Mouse (Mus musculus) CD8-positive naive resting alpha-beta T cell, adult 2 months (primary cell): ENCODE results near the gene Cct2.
"Not testable (repeated sequence)": the region's sequence is repeated elsewhere in the genome, so short reads cannot be mapped to it uniquely, and the experiment has no call there.

Source experiments
- DNase-seq, 2 experiments: peaks; one replicate each; pipeline ENCODE4 v3.0.0; 2022; ENCODE audit warnings: low read depth in 2 of 2, low spot score in 2 of 2

Cct2 gene

DNA sequence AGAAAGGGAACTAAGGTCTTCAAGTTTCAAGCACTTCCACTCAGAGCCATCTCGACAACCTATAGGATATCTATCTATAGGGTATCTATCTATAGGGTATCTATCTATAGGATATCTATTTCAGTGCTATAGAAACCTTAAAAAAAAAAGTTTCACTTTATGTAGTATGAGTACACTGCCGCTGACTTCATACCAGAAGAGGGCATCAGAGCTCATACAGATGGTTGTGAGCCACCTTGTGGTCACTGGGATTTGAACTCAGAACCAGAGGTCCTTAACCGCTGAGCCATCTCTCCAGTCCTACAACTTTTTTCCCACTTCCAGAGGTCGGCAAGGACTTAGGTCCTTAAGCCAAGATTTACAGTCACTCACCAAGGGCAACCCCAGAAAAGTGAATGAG lies 7.9 kb downstream of the Cct2 start:
- DNase-seq = no peak

GRCm38 (mm10) chr10:117049961-117050597 lies 13.5 kb downstream of the Cct2 start:
- no peak for DNase-seq

DNA sequence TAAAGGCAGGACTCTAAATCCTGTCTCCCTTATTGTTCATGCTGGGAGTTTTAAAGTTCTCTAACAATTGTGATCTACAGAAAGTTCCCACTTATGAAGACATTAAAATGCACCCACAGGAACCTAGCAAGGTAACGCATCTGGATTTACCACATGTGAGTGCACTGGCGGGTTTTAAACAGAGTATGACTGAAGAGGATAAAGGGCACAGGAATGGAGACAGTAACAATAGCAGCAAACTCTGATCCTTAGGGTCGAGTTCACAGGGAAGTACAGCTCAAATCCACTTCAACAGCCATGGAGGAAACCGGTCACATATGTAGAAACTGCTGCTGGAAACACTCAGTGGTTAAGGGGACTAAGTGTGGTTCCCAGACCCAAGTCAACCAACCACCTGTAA lies 14.4 kb downstream of the Cct2 start:
- DNase-seq = no peak

DNA sequence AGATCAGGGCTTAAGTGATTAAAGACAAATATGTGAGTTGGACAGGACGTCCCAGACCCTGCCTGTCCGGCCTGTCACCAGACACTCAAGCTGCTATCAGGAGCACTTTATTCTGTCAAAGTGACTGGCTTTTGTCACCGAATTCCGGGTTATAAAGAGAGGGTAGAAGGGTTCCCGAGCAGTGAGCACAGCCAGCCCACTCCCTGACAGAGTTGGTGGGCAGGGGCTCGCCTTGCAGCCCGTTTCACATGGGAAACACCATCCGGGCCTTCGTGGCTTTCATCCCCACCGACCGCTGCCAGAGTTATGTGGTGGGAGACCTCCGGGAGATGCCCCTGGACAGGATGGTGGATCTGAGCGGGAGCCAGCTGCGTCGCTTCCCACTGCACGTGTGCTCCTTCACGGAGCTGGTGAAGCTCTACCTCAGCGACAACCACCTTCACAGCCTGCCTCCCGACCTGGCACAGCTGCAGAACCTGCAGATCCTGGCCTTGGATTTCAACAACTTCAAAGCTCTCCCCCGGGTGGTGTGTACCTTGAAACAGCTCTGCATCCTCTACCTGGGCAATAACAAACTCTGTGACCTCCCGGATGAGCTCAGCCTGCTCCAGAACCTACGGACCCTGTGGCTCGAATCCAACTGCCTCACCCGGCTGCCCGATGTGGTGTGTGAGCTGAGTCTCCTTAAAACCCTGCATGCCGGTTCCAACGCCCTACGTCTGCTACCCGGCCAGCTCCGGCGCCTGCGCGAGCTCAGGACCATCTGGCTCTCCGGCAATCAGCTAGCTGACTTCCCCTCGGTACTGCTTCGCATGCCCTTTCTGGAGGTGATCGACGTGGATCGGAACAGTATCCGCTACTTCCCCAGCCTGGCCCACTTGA lies 18.2 kb downstream of the Cct2 start, which contains the start of gene Lrrc10:
TSS of gene Lrrc10 (plus strand) at position 167 of the 882 bp plus-strand sequence.
- DNase-seq = no peak

DNA sequence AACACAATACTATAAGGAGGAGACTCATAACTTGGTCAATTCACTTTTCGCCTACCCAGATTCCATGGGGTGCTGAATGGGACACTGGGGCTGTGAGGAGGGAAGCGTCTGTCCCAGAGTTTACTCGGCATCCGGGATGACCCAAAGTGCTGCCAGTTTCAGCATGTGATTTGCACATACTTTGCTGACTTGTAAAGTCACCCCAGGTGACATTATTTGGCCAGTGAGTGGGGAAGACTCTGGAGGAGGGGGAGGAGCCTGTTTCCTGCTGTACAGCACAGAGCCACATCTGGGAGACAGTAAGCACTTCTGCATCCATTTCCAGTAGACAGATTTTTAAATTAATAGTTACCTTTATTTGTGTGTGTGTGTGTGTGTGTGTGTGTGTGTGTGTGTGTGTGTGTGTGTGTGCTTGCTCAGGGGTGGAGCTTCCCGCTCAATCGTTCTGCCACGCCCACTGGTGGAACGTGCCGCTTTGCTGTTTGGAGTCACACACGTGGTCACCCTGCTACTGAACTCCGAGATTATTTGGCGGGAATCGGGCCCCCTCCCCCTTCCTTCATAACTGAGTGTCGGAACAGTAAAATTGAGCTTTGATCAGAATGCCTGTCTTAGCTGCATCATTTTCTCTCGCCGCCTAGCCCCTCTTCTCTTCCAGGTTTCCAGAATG lies 20.0 kb downstream of the Cct2 start:
- not testable (repeated sequence) for DNase-seq

GRCm38 (mm10) chr10:117042295-117042694 lies 21.3 kb downstream of the Cct2 start:
- DNase-seq = no peak

- DNase-seq = no peak
Measured at GRCm38 (mm10) chr10:117040355-117040754, 23.3 kb downstream of the Cct2 start.

GRCm38 (mm10) chr10:117033785-117034184 lies 29.8 kb downstream of the Cct2 start:
- DNase-seq = peak; percentile 62 to 72

DNA sequence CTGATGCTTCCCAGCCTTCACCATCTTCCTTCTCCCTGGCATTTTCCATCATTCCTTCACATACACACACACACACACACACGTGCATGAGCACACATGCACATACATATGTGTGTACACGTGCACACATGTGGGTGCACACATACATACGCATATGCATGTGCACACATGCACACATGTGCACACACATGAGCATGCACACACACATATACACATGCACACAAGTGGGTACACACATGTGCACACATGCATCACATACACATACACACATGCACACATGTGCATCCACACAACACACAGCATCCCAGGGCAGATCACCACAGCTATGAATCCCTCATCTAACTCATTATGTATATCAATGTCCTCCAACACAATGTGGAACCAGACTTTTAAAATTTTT lies 32.5 kb downstream of the Cct2 start:
- no peak for DNase-seq

- DNase-seq = no peak
Measured at GRCm38 (mm10) chr10:117026176-117026575, 37.4 kb downstream of the Cct2 start.

- not testable (repeated sequence) for DNase-seq
Measured at GRCm38 (mm10) chr10:117025776-117026175, 37.8 kb downstream of the Cct2 start.

GRCm38 (mm10) chr10:117023693-117024092 lies 39.9 kb downstream of the Cct2 start:
- no peak for DNase-seq

GRCm38 (mm10) chr10:117021020-117021754 lies 42.4 kb downstream of the Cct2 start:
- no peak for DNase-seq

GRCm38 (mm10) chr10:117018281-117018840 lies 45.3 kb downstream of the Cct2 start:
- no peak for DNase-seq

- DNase-seq = no peak
Measured at GRCm38 (mm10) chr10:117014565-117014964, 49.0 kb downstream of the Cct2 start.

DNA sequence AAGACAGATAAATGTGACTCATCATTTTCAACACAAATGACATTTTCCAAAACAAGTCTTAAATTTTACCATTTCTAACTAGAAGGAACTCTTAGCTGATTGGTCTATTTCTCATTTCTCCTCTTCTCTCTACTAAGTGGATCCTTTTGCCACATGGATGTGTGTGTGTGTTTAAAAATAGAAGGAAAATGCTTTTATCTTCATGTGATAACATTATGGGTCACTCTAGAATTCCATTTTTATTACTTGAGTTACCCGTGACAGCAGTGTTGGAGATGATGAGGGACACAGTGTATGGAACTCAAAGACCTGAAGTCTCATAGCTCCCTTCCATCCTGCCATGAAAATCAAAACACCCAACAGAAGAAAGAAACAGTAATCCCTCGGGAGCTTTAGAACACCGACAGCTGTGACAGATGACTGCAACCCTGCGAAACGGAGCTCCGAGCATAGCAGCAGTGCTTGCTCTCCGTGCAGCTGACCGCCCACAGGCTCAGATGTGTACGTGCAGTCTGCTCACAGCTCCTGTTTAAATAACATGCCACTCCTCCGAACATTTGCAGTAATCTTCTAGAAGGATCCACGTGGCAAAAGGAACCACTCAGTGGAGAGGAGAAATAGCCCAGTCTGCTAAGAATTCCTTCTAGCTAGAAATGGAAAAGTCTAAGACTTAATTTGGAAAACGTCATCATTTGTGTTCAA lies 49.8 kb downstream of the Cct2 start:
- no peak for DNase-seq

DNA sequence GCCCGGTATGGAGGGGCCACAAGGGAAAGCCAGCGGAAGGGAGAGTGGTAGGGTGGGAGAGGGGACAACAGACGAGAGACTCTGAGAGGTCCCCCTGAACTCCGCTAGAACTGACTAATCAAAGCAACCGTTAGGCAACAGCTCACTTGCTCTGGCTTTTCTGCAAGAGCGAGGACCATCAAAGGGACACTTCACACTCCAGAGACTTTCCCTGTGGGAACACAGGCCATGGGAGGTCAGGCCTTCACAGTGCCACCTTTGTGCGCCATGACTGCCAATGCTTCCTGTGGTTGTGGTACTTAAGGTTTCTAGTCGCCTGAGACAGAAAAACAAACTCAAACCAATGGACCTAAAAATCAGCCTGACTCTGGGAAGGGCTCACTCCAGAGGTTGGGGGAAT lies 52.6 kb downstream of the Cct2 start:
- no peak for DNase-seq

- DNase-seq = no peak
Measured at GRCm38 (mm10) chr10:117009691-117010090, 53.9 kb downstream of the Cct2 start.

- no peak for DNase-seq
Measured at GRCm38 (mm10) chr10:117005707-117006464, 57.7 kb downstream of the Cct2 start.
